Mouse (Mus musculus): ENCODE measurements around the gene Dok5. TPM values are rescaled to one million over a fixed set of nuclear protein-coding genes. Genes with fewer than 3 reads are reported as not detected.

The Dok5 gene
- polyA plus RNA-seq, 1 experiment from 2014 or later: 0.63 TPM

GRCm38 (mm10) chr2:170791332-170792017 lies 59.9 kb downstream of the Dok5 start:
- H3K27ac ChIP-seq (ENCODE audit: low read depth, low read length): no peak overlapping the region
- no peaks in the 10 kb centered on the region for H3K9me3 ChIP-seq (ENCODE audit: control insufficient read depth)
- no peak for TF ChIP-seq CTCF (IDR thresholded peaks at IDR 0.05; ENCODE audit: low read depth)
- no peak for ATAC-seq
- no peaks in the 10 kb centered on the region for H3K36me3 ChIP-seq (ENCODE audit: control insufficient read depth, insufficient read depth)
- 37% methylated on average over 8 of the region's 8 CpGs for WGBS
- H3K4me3 ChIP-seq (ENCODE audit: low read depth, low read length): no peak overlapping the region
- no peaks in the 10 kb centered on the region for H3K27me3 ChIP-seq (replicated peaks; ENCODE audit: control insufficient read depth, insufficient read depth, low read length)
- H3K4me1 ChIP-seq (replicated peaks; ENCODE audit: control insufficient read depth, insufficient read depth, low read length): no peaks in the 10 kb centered on the region
- H3K9ac ChIP-seq (ENCODE audit: low read depth, low read length): no peak overlapping the region
- H3K4me2 ChIP-seq (replicated peaks; ENCODE audit: low read depth): no peak overlapping the region

GRCm38 (mm10) chr2:170795242-170795641 lies 63.6 kb downstream of the Dok5 start:
- Histone ChIP-seq H3K4me1 (replicated peaks; ENCODE audit: control insufficient read depth, insufficient read depth, low read length) (no peaks in the 10 kb centered on the region), H3K9ac (ENCODE audit: low read depth, low read length) (no peak overlapping the region), H3K27me3 (replicated peaks; ENCODE audit: control insufficient read depth, insufficient read depth, low read length) (no peaks in the 10 kb centered on the region), H3K27ac (ENCODE audit: low read depth, low read length) (no peak overlapping the region), H3K4me3 (ENCODE audit: low read depth, low read length) (no peak overlapping the region), H3K4me2 (replicated peaks; ENCODE audit: low read depth) (no peak overlapping the region), H3K9me3 (ENCODE audit: control insufficient read depth) (no peaks in the 10 kb centered on the region), H3K36me3 (ENCODE audit: control insufficient read depth, insufficient read depth) (no peaks in the 10 kb centered on the region)
- 78% methylated on average over 3 of the region's 3 CpGs for WGBS
- no peak for ATAC-seq
- TF ChIP-seq CTCF (IDR thresholded peaks at IDR 0.05; ENCODE audit: low read depth): no peak

GRCm38 (mm10) chr2:170802984-170803383 lies 71.4 kb downstream of the Dok5 start:
- Histone ChIP-seq H3K27me3 (replicated peaks; ENCODE audit: control insufficient read depth, insufficient read depth, low read length) (no peaks in the 10 kb centered on the region), H3K9ac (ENCODE audit: low read depth, low read length) (no peak overlapping the region), H3K9me3 (ENCODE audit: control insufficient read depth) (no peaks in the 10 kb centered on the region), H3K4me1 (replicated peaks; ENCODE audit: control insufficient read depth, insufficient read depth, low read length) (no peaks in the 10 kb centered on the region), H3K4me2 (replicated peaks; ENCODE audit: low read depth) (no peak overlapping the region), H3K4me3 (ENCODE audit: low read depth, low read length) (no peak overlapping the region), H3K36me3 (ENCODE audit: control insufficient read depth, insufficient read depth) (no peaks in the 10 kb centered on the region), H3K27ac (ENCODE audit: low read depth, low read length) (no peak overlapping the region)
- ATAC-seq: no peak
- WGBS: 77% methylated on average over 6 of the region's 6 CpGs
- TF ChIP-seq CTCF (IDR thresholded peaks at IDR 0.05; ENCODE audit: low read depth): no peak

GRCm38 (mm10) chr2:170807555-170808258 lies 76.1 kb downstream of the Dok5 start:
- no peak overlapping the region for H3K27ac ChIP-seq (ENCODE audit: low read depth, low read length)
- no peaks in the 10 kb centered on the region for H3K9me3 ChIP-seq (ENCODE audit: control insufficient read depth)
- H3K4me3 ChIP-seq (ENCODE audit: low read depth, low read length): no peak overlapping the region
- H3K4me1 ChIP-seq (replicated peaks; ENCODE audit: control insufficient read depth, insufficient read depth, low read length): no peaks in the 10 kb centered on the region
- H3K36me3 ChIP-seq (ENCODE audit: control insufficient read depth, insufficient read depth): no peaks in the 10 kb centered on the region
- no peak for TF ChIP-seq CTCF (IDR thresholded peaks at IDR 0.05; ENCODE audit: low read depth)
- H3K9ac ChIP-seq (ENCODE audit: low read depth, low read length): no peak overlapping the region
- H3K27me3 ChIP-seq (replicated peaks; ENCODE audit: control insufficient read depth, insufficient read depth, low read length): no peaks in the 10 kb centered on the region
- no peak overlapping the region for H3K4me2 ChIP-seq (replicated peaks; ENCODE audit: low read depth)
- no peak for ATAC-seq
- WGBS: 68% methylated on average over 12 of the region's 12 CpGs

- Histone ChIP-seq H3K27ac (ENCODE audit: low read depth, low read length) (no peak overlapping the region), H3K9me3 (ENCODE audit: control insufficient read depth) (no peaks in the 10 kb centered on the region), H3K36me3 (ENCODE audit: control insufficient read depth, insufficient read depth) (no peaks in the 10 kb centered on the region), H3K4me2 (replicated peaks; ENCODE audit: low read depth) (no peak overlapping the region), H3K4me3 (ENCODE audit: low read depth, low read length) (no peak overlapping the region), H3K4me1 (replicated peaks; ENCODE audit: control insufficient read depth, insufficient read depth, low read length) (no peaks in the 10 kb centered on the region), H3K27me3 (replicated peaks; ENCODE audit: control insufficient read depth, insufficient read depth, low read length) (no peaks in the 10 kb centered on the region), H3K9ac (ENCODE audit: low read depth, low read length) (no peak overlapping the region)
- TF ChIP-seq CTCF (IDR thresholded peaks at IDR 0.05; ENCODE audit: low read depth): no peak
- whole genome bisulfite sequencing: 66% methylated on average over 10 of the region's 10 CpGs
- ATAC-seq: no peak
Observed at GRCm38 (mm10) chr2:170808259-170808789, 76.7 kb downstream of the Dok5 start.

- H3K9me3 ChIP-seq (ENCODE audit: control insufficient read depth): no peaks in the 10 kb centered on the region
- ATAC-seq: no peak
- H3K27me3 ChIP-seq (replicated peaks; ENCODE audit: control insufficient read depth, insufficient read depth, low read length): no peaks in the 10 kb centered on the region
- 67% methylated on average over 9 of the region's 9 CpGs for WGBS
- no peak overlapping the region for H3K9ac ChIP-seq (ENCODE audit: low read depth, low read length)
- H3K4me3 ChIP-seq (ENCODE audit: low read depth, low read length): no peak overlapping the region
- H3K36me3 ChIP-seq (ENCODE audit: control insufficient read depth, insufficient read depth): no peaks in the 10 kb centered on the region
- no peak for TF ChIP-seq CTCF (IDR thresholded peaks at IDR 0.05; ENCODE audit: low read depth)
- H3K4me2 ChIP-seq (replicated peaks; ENCODE audit: low read depth): no peak overlapping the region
- H3K4me1 ChIP-seq (replicated peaks; ENCODE audit: control insufficient read depth, insufficient read depth, low read length): no peaks in the 10 kb centered on the region
- H3K27ac ChIP-seq (ENCODE audit: low read depth, low read length): no peak overlapping the region
Observed at GRCm38 (mm10) chr2:170811356-170811755, 79.7 kb downstream of the Dok5 start.

Data from intestine, postnatal 0 days (tissue).